Mouse (Mus musculus) midbrain, embryonic 11.5 days (tissue): ENCODE measurements around the gene Ppp6c. TPM values are rescaled to one million over a fixed set of nuclear protein-coding genes. Genes with fewer than 3 reads are reported as not detected.
"Not testable (repeated sequence)": the region's sequence is repeated elsewhere in the genome, so short reads cannot be mapped to it uniquely, and the experiment has no call there.

Experiments used
- ATAC-seq: fragments of 200-750 bp; cut with Nextera tagmentation; 2 replicates; pipeline ENCODE4 v1.8.0; 2017; ENCODE audit warnings: moderate TSS enrichment, moderate library complexity; ENCODE audit not compliant: low FRiP score
- DNase-seq: peaks from one replicate; pipeline ENCODE4 v3.0.0; 2015; ENCODE audit warnings: low spot score; ENCODE audit errors: missing footprints
- H3K27ac ChIP-seq: fragments of 300-500 bp; sonication (generic); 2 replicates; pipeline ENCODE4 v1.5.1; 2014; ENCODE audit warnings: low read depth, low read length
- H3K27me3 ChIP-seq: fragments of 300-500 bp; sonication (generic); 2 replicates; pipeline ENCODE4 v1.6.1; 2014; ENCODE audit warnings: mild to moderate bottlenecking, low read length, moderate library complexity, mixed read lengths; ENCODE audit not compliant: control insufficient read depth, insufficient read depth
- H3K36me3 ChIP-seq: fragments of 300-500 bp; sonication (generic); 2 replicates; pipeline ENCODE4 v1.6.1; 2014; ENCODE audit warnings: mild to moderate bottlenecking, low read length, moderate library complexity, mixed read lengths; ENCODE audit not compliant: control insufficient read depth, insufficient read depth
- H3K4me1 ChIP-seq: fragments of 300-500 bp; sonication (generic); 2 replicates; pipeline ENCODE4 v1.6.1; 2014; ENCODE audit warnings: low read length; ENCODE audit not compliant: control insufficient read depth, insufficient read depth
- H3K4me2 ChIP-seq: fragments of 300-500 bp; sonication (generic); 2 replicates; pipeline ENCODE4 v1.6.1; 2014; ENCODE audit warnings: mild to moderate bottlenecking, moderate library complexity
- H3K4me3 ChIP-seq: fragments of 300-500 bp; sonication (generic); 2 replicates; pipeline ENCODE4 v1.5.1; 2014; ENCODE audit warnings: low read depth, low read length
- H3K9ac ChIP-seq: fragments of 300-500 bp; sonication (generic); 2 replicates; pipeline ENCODE4 v1.6.1; 2014; ENCODE audit warnings: low read length
- H3K9me3 ChIP-seq: fragments of 300-500 bp; sonication (generic); 2 replicates; pipeline ENCODE4 v1.6.1; 2016; ENCODE audit warnings: low read length; ENCODE audit not compliant: control insufficient read depth
- WGBS: fragments of 180-500 bp; shearing (Covaris S2); extraction: QIAGEN DNeasy Blood & Tissue Kit; methylation state at CpG from one replicate; pipeline ENCODE4 v1.1.7; 2014; 5-methylcytosine and 5-hydroxymethylcytosine counted together
- polyA plus RNA-seq: library from polyadenylated mRNA; unstranded; fragments of >200 nt; fragmentation: Nextera tagmentation; extraction: Ambion mirVana; gene quantifications from 2 replicates; pipeline ENCODE4 v1.2.1, GENCODE M21; 2014

The Ppp6c gene
- 92.7 and 110 TPM in 2 replicates for polyA plus RNA-seq

- H3K4me1 ChIP-seq, result peaks cover 6% of the 10 kb centered on the region
- H3K27me3 ChIP-seq, result no peaks in the 10 kb centered on the region
- peak; percentile 98 for ATAC-seq
- peak within 1 kb of the TSS; percentile 83 for H3K27ac ChIP-seq
- H3K9ac ChIP-seq, result peak within 1 kb of the TSS; percentile 86
- WGBS, result under 1% methylated on average over 55 of the region's 56 CpGs
- H3K4me3 ChIP-seq, result peak within 1 kb of the TSS; percentile 75
- H3K9me3 ChIP-seq, result no peaks in the 10 kb centered on the region
- DNase-seq, result peak; percentile 99
- no peaks in the 10 kb centered on the region for H3K36me3 ChIP-seq
- H3K4me2 ChIP-seq, result peak within 1 kb of the TSS; percentile 69
These were observed at the start of gene Ppp6c for GRCm38 (mm10) chr2:39226019-39226640. Gene Ppp6c, minus strand, starts transcription at chr2:39226451.

- no peak overlapping the region for H3K4me3 ChIP-seq
- H3K9ac ChIP-seq, result no peak overlapping the region
- ATAC-seq (peak; percentile 62; the same call in 1 of the 2 replicates), DNase-seq (no peak)
- H3K4me1 ChIP-seq, result no peaks in the 10 kb centered on the region
- H3K27ac ChIP-seq, result no peak overlapping the region
- H3K4me2 ChIP-seq, result no peak overlapping the region
- no peaks in the 10 kb centered on the region for H3K9me3 ChIP-seq
- H3K36me3 ChIP-seq, result no peaks in the 10 kb centered on the region
- WGBS, result 66% methylated on average over 3 of the region's 3 CpGs
- no peaks in the 10 kb centered on the region for H3K27me3 ChIP-seq
These were observed 42.1 kb upstream of the Ppp6c start for GRCm38 (mm10) chr2:39268357-39268756.

- not testable (repeated sequence) for ATAC-seq, H3K36me3 ChIP-seq, DNase-seq, H3K27me3 ChIP-seq, H3K9ac ChIP-seq, H3K4me1 ChIP-seq, H3K27ac ChIP-seq, H3K4me2 ChIP-seq, H3K4me3 ChIP-seq, H3K9me3 ChIP-seq
- WGBS, result 95% methylated on average over 11 of the region's 11 CpGs
These were observed 26.0 kb upstream of the Ppp6c start for GRCm38 (mm10) chr2:39252275-39252674.

GRCm38 (mm10) chr2:39246862-39247261, 20.6 kb upstream of the Ppp6c start:
- H3K4me3 ChIP-seq, H3K4me2 ChIP-seq, H3K9me3 ChIP-seq, H3K36me3 ChIP-seq, H3K27me3 ChIP-seq, DNase-seq, H3K4me1 ChIP-seq, H3K27ac ChIP-seq, H3K9ac ChIP-seq, ATAC-seq: not testable (repeated sequence)
- 91% methylated on average over 9 of the region's 11 CpGs for WGBS

- H3K4me1 ChIP-seq, result peaks cover 6% of the 10 kb centered on the region
- WGBS, result 42% methylated on average over 3 of the region's 3 CpGs
- no peaks in the 10 kb centered on the region for H3K9me3 ChIP-seq
- no peaks in the 10 kb centered on the region for H3K36me3 ChIP-seq
- H3K4me2 ChIP-seq, result peak overlapping the region; percentile 46
- H3K27ac ChIP-seq, result no peak overlapping the region
- peak overlapping the region; percentile 75 for H3K4me3 ChIP-seq
- no peak overlapping the region; the same call in 1 of the 2 replicates for H3K9ac ChIP-seq
- H3K27me3 ChIP-seq, result no peaks in the 10 kb centered on the region
- DNase-seq (no peak), ATAC-seq (no peak)
These were observed 480 bp upstream of the Ppp6c start for GRCm38 (mm10) chr2:39226731-39227130.

- WGBS, result 5% methylated on average over 35 of the region's 36 CpGs
- DNase-seq, result not testable (repeated sequence)
- peak; percentile 62 for ATAC-seq
These were observed 776 bp downstream of the Ppp6c start for GRCm38 (mm10) chr2:39225331-39226018.

GRCm38 (mm10) chr2:39224621-39225020, 1.6 kb downstream of the Ppp6c start:
- no peak overlapping the region for H3K27ac ChIP-seq
- H3K4me3 ChIP-seq, result peak overlapping the region; percentile 75; the same call in 1 of the 2 replicates
- DNase-seq, result no peak
- no peaks in the 10 kb centered on the region for H3K27me3 ChIP-seq
- H3K36me3 ChIP-seq, result no peaks in the 10 kb centered on the region
- peaks cover 6% of the 10 kb centered on the region for H3K4me1 ChIP-seq
- H3K9me3 ChIP-seq, result no peaks in the 10 kb centered on the region
- ATAC-seq, result no peak
- H3K4me2 ChIP-seq, result peak overlapping the region; percentile 69
- no peak overlapping the region for H3K9ac ChIP-seq

More at GRCm38 (mm10) chr2:39225331-39226018, 776 bp downstream of the Ppp6c start:
- H3K4me3 ChIP-seq, result peak overlapping the region; percentile 75
- H3K4me2 ChIP-seq, result peak overlapping the region; percentile 69
- H3K27me3 ChIP-seq, H3K4me1 ChIP-seq, H3K36me3 ChIP-seq, H3K9me3 ChIP-seq: not testable (repeated sequence)
- peak overlapping the region; percentile 83 for H3K27ac ChIP-seq
- H3K9ac ChIP-seq, result peak overlapping the region; percentile 86

GRCm38 (mm10) chr2:39220010-39220409, 6.2 kb downstream of the Ppp6c start:
- H3K4me1 ChIP-seq, result peaks cover 6% of the 10 kb centered on the region
- DNase-seq (no peak), ATAC-seq (no peak)
- H3K27me3 ChIP-seq, result no peaks in the 10 kb centered on the region
- H3K9me3 ChIP-seq, result no peaks in the 10 kb centered on the region
- no peak overlapping the region for H3K9ac ChIP-seq
- no peak overlapping the region for H3K4me2 ChIP-seq
- no peak overlapping the region for H3K4me3 ChIP-seq
- no peak overlapping the region for H3K27ac ChIP-seq
- WGBS, result 95% methylated on average over 6 of the region's 6 CpGs
- no peaks in the 10 kb centered on the region for H3K36me3 ChIP-seq

- H3K4me3 ChIP-seq, result no peak overlapping the region
- DNase-seq (no peak), ATAC-seq (no peak)
- no peaks in the 10 kb centered on the region for H3K4me1 ChIP-seq
- no peak overlapping the region for H3K27ac ChIP-seq
- no peak overlapping the region for H3K9ac ChIP-seq
- H3K36me3 ChIP-seq, result no peaks in the 10 kb centered on the region
- WGBS, result 93% methylated on average over 3 of the region's 3 CpGs
- H3K9me3 ChIP-seq, result no peaks in the 10 kb centered on the region
- H3K4me2 ChIP-seq, result no peak overlapping the region
- no peaks in the 10 kb centered on the region for H3K27me3 ChIP-seq
These were observed 7.2 kb downstream of the Ppp6c start for GRCm38 (mm10) chr2:39219034-39219433.
